Mouse (Mus musculus) urinary bladder, postnatal 25 days (tissue): ENCODE measurements at regions not wholly inside any gene's neighbourhood (a gene's known extent, or its start where the extent isn't known, plus 50 kb on each side); places are given as distances from the start of the nearest gene placed in this dataset.

ENCODE experiments used
- DNase-seq: peaks from one replicate; pipeline ENCODE4 v3.0.0; 2022; ENCODE audit warnings: low spot score

GRCm38 (mm10) chr12:70714281-70714679 is 111.0 kb upstream of the Frmd6 start:
- no peak for DNase-seq

GRCm38 (mm10) chr12:70715836-70716235 is 109.5 kb upstream of the Frmd6 start:
- DNase-seq: no peak

GRCm38 (mm10) chr12:70718602-70719001 is 106.7 kb upstream of the Frmd6 start:
- DNase-seq: no peak

- DNase-seq: no peak
Observed at GRCm38 (mm10) chr12:70719255-70719654, 106.1 kb upstream of the Frmd6 start.

GRCm38 (mm10) chr12:70720178-70720894 is 105.0 kb upstream of the Frmd6 start:
- no peak for DNase-seq

GRCm38 (mm10) chr12:70725326-70725725 is 100.0 kb upstream of the Frmd6 start:
- no peak for DNase-seq

GRCm38 (mm10) chr12:70727496-70728259 is 97.6 kb upstream of the Frmd6 start:
- DNase-seq: no peak

- no peak for DNase-seq
Observed at GRCm38 (mm10) chr12:70728407-70728806, 96.9 kb upstream of the Frmd6 start.

GRCm38 (mm10) chr12:70729961-70730360 is 95.4 kb upstream of the Frmd6 start:
- no peak for DNase-seq

GRCm38 (mm10) chr12:70731498-70731897 is 93.8 kb upstream of the Frmd6 start:
- no peak for DNase-seq

- DNase-seq: no peak
Observed at GRCm38 (mm10) chr12:70732591-70732990, 92.7 kb upstream of the Frmd6 start.

- no peak for DNase-seq
Observed at GRCm38 (mm10) chr12:70738554-70738953, 86.8 kb upstream of the Frmd6 start.

GRCm38 (mm10) chr12:70739316-70739715 is 86.0 kb upstream of the Frmd6 start:
- DNase-seq: no peak

- no peak for DNase-seq
Observed at GRCm38 (mm10) chr12:70739766-70740165, 85.5 kb upstream of the Frmd6 start.

GRCm38 (mm10) chr12:70742836-70743235 is 82.5 kb upstream of the Frmd6 start:
- DNase-seq: no peak

- DNase-seq: no peak
Observed at GRCm38 (mm10) chr12:70745681-70746080, 79.6 kb upstream of the Frmd6 start.

- no peak for DNase-seq
Observed at GRCm38 (mm10) chr12:70749651-70750050, 75.7 kb upstream of the Frmd6 start.

GRCm38 (mm10) chr12:70750651-70751578 is 74.4 kb upstream of the Frmd6 start:
- DNase-seq: no peak

GRCm38 (mm10) chr12:70752266-70752910 is 72.9 kb upstream of the Frmd6 start:
- DNase-seq: no peak

- DNase-seq: no peak
Observed at GRCm38 (mm10) chr12:70752911-70753290, 72.4 kb upstream of the Frmd6 start.

- DNase-seq: no peak
Observed at GRCm38 (mm10) chr12:70753458-70753857, 71.9 kb upstream of the Frmd6 start.

- DNase-seq: no peak
Observed at GRCm38 (mm10) chr12:70758080-70758479, 67.2 kb upstream of the Frmd6 start.
